Mouse (Mus musculus) CD8-positive naive resting alpha-beta T cell, adult 2 months (primary cell): ENCODE data around the gene Zfp764.
"Not testable (repeated sequence)": the region's sequence is repeated elsewhere in the genome, so short reads cannot be mapped to it uniquely, and the experiment has no call there.

Source experiments
- DNase-seq, 2 experiments: peaks; one replicate each; pipeline ENCODE4 v3.0.0; 2022; ENCODE audit warnings: low read depth in 2 of 2, low spot score in 2 of 2

The Zfp764 gene

DNA sequence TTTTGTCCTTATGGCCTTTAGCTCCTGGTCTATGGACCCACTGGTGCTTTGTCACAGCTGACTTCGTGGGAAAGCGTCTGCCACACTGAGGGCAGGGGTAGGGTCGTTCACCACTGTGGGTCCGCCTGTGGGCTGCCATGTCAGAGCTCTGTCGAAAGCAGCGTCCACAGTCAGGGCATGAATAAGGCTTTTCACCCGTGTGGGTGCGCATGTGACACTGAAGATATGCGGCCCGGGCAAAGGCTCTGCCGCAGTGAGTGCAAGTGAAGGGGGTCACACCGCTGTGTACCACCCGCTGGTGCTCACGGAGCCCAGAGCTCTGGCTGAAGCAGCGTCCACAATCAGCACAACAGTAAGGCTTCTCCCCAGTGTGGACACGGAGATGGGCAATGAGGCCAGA, 15.1 kb downstream of the Zfp764 start:
- no peak for DNase-seq

DNA sequence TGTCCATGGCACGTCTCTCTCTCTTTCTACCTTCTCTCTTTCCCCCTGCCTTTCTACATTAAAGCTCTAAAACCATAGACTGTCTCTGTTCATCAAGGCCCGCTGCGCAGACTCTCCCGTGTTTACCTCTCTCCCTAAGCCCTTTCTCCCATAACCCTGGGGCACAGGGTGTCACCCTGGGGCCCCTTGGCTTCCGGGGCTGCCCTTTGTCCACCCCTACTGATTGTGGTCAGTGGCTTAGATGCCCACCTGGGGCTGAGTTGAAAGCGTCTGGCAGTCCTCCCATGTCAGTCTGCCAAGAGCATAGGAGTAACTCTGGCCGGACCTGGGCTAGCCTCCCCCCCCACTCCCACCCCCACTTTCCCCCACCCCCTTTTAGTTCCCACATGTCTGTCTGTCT, 16.3 kb downstream of the Zfp764 start:
- no peak for DNase-seq

DNA sequence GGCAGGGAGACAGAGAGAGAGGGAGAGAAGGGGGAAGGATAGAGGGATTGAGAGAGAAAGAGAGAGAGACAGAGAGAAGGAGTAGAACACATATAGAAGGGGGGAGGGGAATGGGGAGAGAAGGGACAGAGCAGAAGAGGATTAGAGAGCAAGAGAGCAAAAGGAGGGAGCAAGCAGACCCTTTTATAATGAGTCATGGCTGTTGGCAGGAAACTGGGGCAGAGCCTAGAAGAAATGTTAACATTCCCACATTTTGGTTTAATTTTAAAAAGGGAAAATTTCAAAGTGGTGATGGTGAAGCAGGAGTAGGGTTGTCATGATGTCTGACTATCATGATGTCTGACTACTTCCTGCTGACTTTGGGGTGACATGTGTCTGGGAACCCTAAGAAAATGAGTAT, 18.4 kb downstream of the Zfp764 start:
- DNase-seq: not testable (repeated sequence)

DNA sequence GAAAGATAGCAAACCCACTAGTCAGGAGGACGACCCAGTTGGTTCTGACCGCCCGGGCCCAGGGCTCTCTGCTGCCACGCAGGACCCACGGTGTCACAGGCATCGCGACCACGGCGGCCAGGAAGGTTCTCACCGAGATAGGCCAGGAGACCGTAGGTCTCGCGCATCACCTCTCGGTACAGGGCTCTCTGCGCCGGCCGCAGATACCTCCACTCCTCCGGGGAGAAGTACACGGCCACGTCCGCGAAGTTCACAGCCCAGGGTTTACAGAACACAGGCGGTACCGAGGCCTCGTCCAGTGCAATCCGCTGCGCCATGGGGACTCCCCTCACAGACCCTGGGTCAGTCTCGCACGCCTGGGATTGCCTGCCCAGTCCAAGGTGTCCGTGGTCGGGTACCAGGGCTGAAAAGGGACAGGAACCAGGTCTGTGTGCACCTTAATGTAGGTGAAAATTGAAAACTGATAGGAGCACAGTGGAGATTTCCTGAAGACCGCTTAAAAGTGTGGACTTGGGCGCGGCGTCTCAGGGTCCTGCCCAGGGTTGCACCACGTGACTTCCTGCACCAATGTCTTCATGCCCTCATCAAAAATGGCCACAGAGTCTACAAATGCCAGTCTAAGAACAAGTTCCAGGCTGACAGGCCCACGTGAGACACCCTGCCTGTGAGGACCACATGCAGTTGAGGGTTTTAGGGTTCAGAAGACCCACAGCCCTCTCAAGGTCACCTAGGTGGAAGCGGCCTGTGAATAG, 19.8 kb downstream of the Zfp764 start, which contains the start of gene 9130019O22Rik:
Gene 9130019O22Rik, minus strand, starts transcription at position 526 of the 752 bp plus-strand sequence.
- peak; percentile 75 to 79 for DNase-seq

DNA sequence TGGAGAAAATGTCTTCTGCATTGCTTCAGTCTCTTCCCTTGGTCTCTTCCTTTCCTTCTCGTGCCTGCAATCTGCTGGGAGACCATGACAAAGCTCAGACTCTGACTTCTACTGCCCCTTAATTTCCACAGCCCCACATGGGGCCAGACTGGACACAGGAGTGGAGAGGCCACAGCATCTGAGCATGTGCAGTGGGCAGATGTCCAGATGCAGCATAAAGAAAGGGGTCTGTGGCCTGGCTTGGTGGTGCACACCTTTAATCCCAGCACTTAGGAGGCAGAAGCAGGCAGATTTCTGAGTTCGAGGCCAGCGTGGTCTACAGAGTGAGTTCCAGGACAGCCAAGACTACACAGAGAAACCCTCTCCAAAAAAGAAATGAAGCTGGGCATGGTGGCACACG, 21.1 kb downstream of the Zfp764 start:
- DNase-seq: not testable (repeated sequence)

DNA sequence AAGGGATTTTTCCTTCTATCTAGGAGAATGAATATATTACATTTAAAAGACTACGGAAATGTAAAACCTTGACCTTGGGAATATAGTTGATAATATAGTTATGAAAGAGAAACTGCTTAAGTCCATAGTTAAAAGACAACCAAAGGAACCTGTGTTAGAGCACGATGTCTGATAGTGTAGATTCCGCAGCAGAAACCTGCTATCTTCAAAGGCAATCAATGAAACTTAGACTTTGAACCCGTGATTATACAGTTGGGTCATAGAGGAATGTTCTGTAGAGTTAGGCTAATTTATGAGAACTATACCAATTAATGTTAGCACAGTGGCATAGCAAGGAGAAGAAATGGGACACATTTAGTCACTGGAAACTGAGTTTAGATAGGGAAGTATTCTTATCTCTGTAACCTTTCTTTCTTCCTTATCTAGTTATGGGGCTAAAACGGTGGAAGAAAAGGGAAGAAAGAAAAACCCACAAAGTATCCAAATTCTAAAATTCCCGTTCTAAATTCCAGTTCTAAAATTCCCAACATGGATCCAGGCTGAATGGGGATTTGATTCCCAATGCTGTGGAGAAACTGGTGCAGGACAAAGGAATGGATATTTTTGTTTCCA, 28.2 kb downstream of the Zfp764 start:
- DNase-seq: no peak

DNA sequence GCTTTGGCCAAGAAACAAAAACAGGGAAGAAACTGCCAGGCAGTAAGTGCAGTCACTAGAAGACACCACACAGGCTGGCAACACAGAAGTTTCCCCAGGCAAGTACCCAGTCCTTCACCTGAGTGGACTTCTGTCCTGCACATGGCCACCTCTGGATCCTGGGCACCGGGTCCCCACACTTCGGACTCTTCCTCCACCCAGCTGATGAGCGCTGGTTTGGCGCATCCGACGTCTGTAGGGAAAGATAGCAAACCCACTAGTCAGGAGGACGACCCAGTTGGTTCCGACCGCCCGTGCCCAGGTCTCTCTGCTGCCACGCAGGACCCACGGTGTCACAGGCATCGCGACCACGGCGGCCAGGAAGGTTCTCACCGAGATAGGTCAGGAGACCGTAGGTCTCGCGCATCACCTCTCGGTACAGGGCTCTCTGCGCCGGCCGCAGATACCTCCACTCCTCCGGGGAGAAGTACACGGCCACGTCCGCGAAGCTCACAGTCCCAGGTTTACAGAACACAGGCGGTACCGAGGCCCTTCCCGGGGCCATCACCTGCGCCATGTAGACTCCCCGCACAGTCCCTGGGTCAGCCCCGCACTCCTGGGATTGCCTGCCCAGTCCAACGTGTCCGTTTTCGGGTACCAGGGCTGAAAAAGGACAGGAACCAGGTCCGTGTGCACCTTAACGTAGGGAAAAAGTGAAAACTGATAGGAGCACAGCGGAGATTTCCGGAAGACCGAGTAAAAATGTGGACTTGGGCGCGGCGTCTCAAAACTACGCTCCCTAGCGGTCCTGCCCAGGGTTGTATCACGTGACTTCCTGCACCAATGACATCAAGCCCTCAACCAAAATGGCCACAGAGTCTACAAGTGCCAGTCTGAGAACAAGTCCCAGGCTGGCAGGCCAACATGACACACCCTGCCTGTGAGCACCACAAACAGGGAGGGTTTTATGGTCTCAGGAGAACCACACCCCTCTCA, 31.1 kb downstream of the Zfp764 start, which contains the start of gene Zfp747:
Gene Zfp747, minus strand, starts transcription at position 780 of the 975 bp plus-strand sequence.
- DNase-seq: peak; percentile 83 to 84

DNA sequence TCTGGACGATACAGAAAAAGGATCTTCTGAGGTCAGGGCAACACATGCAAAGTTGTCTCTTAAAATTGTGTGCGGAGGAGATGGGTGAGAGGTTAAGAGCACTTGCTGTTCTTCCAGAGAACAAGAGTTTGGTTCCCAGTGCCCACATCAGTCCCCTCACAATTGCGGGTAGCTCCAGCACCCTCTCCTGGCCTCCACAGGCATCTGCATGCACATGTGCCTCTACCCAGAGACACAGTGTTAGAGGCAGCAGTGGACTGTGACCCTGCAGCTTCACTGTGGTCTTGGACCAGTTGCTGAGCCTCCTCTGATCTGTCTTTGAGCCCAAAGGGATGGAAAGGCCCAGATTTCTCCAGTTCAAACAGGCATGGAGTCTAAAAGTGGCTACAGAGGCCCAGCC, 34.8 kb downstream of the Zfp764 start:
- peak in 1 of 2 experiments; percentile 19 for DNase-seq

DNA sequence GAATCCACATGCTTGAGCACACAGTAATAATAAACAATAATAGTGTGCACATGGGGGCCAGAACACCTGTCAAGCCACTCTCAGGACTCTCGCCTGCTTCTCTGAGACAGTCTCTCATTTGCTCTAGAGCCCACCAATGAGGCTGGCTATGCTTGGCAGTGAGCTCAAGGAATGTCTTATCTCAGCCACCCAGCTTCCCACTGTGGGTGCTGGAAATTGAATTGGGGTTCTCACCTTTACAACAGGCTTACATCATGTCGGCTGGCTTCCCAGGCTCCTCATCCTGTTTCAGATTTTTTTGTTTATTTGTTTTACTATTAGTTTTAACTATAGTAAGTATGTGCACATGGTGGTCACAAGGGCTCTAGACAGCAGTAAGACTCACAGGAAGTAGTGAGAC, 35.4 kb downstream of the Zfp764 start:
- no peak for DNase-seq

DNA sequence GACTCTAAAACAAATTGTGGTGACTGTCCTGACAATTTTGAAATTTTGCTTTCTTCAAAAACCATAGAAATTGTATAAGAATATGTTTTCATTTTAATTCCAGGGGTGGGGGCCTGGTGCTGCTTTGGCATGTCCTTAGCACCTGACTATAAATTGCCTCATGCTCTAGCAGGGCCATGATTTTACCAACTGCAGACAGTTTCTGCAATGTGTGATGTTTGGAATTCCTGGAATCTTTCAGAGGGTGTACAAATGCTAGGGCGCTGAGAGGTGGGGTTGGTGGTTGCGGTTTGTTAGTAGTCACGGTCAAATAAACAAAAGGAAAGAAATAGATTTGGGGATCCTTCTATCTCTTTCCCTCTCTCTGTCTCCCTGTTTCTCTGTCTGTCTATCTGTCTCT, 40.4 kb downstream of the Zfp764 start:
- no peak for DNase-seq

DNA sequence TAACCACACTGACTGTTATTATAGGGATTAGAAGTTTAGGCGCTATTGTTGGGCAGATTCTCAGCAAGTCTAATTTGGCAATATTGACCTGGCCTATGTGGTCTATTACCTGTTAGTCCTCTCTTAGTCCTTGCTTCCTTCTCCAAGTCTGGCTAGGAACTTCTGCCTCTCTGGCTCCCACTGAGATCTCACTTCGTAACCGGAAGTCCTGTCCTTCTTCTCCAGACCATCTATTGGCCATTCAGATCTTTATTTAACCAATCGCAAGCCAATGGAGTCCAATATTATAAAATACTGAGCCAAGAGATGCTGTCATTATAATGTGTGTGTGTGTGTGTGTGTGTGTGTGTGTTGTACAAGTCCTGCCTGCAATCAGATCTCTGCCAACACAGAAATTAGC, 42.5 kb downstream of the Zfp764 start:
- DNase-seq: no peak

DNA sequence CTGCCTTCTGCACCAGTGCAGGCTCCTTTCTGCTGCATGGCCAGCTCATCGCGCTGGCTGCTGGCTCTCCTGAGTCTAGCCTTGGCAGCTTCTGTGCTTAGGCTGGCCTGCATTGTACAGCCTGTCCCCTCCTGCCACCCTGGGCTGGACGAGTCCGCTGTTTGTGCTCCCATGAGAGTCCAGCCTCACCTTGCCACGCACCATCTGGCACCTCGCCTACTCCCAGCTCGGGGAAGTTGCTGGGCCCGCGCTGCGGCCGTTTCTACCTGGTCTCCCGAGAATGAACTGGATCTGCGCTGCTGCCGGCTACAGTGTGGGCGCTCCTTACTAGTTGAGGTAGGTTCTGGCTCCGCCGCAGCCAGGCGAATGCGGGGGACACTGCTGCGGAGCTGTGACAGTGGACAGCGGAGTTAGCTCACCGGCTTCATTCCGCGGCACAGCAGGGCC, 43.1 kb downstream of the Zfp764 start:
- DNase-seq: no peak

DNA sequence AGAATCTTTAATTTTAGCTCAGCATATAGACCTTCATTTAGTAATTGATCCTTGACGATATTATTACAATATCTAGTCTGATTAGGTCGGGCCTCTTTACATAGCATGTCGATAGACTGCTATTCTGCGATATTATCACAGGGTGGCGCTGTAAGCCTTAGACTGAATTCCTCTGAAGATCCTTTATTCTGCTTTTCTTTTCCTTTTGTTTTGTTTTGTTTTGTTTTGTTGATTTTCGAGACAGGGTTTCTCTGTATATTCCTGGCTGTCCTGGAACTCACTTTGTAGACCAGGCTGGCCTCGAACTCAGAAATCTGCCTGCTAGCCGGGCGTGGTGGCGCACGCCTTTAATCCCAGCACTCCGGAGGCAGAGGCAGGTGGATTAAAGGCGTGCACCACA, 44.2 kb downstream of the Zfp764 start:
- peak in 1 of 2 experiments; percentile 35 for DNase-seq

DNA sequence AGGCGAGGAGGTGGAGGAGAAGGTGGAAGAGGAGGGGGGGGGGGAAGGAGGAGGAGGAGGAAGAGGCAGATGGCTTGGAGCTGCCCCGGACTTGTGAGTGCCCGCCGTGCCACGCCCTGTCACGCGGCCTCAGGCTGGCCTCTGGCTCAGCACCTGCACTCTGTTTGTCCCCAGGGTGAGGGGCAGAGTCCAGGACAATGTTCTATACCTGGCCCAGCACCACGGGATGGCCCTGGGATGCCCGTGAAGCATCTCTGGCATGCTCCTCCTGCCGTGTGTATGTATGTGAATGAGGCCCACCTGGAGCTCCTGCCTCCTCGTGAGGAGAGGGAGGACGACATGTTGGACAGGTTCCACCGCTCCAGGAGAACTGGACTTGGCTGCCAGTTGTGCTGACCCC, 45.2 kb downstream of the Zfp764 start:
- DNase-seq: no peak

DNA sequence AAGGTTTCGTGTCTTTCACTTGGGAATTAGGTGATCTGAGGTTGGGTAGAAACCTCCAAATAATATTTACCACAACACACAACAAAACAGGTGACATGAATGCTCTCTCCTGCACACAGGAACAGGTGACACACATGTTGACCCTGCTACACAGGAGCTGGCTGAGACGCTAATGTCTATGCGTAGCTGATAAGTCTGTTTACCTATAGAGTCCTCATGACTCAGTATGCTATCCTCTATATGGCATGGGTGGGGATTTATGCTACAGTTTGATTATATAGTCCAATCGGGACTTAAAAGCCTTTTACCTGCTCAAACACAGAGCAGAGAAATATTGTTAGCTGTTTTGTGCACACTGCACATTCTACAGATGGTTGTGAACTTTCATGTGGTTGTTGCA, 46.4 kb downstream of the Zfp764 start:
- no peak for DNase-seq

DNA sequence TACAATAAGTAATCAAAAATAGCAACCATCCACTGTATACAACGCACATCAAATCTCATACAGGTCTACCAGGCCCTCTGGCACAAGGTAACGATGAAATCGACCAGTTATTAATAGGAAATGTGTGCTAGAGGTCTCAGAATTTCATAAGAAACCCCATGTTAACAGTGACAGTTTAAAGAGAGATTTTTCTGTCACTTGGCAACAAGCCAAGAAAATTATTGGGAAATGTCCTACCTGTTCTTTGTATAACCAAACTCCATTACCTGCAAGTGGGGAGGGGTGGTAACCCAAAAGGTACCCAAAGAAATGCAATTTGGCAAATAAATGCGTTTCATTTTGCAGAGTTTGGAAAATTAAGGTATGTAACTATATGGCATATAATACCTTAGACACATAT, 48.1 kb downstream of the Zfp764 start:
- no peak for DNase-seq

DNA sequence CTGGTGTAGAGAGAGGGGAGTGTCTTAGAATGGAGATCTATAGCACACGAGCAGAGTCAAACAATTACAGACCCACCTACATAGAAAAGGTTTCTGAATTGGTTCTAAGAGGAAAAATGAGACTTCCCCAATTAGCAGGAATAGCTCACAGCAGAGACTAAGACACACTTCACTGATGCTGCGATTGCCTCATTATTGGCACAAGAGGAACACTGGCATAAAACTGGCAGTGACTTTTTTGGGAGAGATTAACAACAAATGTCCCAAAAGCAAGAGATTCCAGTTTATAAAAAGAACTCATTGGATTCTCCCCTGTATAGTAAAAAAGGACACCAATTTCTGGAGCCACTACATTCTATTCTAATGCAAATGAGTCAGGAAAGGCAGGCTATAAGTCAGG, 48.8 kb downstream of the Zfp764 start:
- no peak for DNase-seq

DNA sequence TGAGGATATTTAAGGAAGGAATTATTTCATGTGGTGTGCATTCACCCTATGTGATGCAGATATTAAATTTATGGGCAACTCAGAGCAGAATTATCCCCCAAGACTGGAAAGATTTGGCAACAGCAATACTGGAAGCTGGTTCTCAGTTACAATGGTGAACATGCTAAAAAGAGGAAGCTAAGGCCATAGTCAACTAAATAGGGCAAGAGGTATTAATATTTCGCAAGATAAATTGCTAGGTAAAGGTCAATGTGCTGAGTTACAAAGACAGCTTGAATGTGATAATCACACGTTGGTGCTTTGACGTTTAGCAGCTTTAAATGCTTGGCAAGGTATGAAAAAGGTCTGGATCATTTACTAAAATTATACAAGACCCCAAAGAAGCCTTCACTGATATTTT, 50.8 kb downstream of the Zfp764 start:
- no peak for DNase-seq
